Mouse (Mus musculus) lung, postnatal 0 days (tissue): ENCODE measurements at regions not wholly inside any gene's neighbourhood (a gene's known extent, or its start where the extent isn't known, plus 50 kb on each side); places are given as distances from the start of the nearest gene placed in this dataset.

ENCODE experiments used
- CTCF ChIP-seq: IDR thresholded peaks from 2 replicates; pipeline ENCODE4 v1.5.1; 2016; ENCODE audit warnings: antibody characterized with exemption, mild to moderate bottlenecking
- EP300 ChIP-seq: IDR thresholded peaks from 2 replicates; pipeline ENCODE4 v1.6.1; 2016; ENCODE audit warnings: antibody characterized with exemption, mild to moderate bottlenecking, control low read depth

GRCm38 (mm10) chr12:92317609-92318008 is 468.7 kb upstream of the Sel1l start:
- TF ChIP-seq CTCF (no peak), EP300 (no peak)
